Mouse (Mus musculus) forebrain, embryonic 12.5 days (tissue): Measurements from ENCODE around the gene Hoxb5. TPM values are rescaled to one million over a fixed set of nuclear protein-coding genes. Genes with fewer than 3 reads are reported as not detected.
A peak's percentile ranks its signal among the peaks of the same experiment; 100 is the strongest.

Source experiments
- ATAC-seq: fragments of 200-750 bp; cut with Nextera tagmentation; 2 replicates; pipeline ENCODE4 v1.8.0; 2017; ENCODE audit warnings: moderate TSS enrichment; ENCODE audit not compliant: low FRiP score
- H3K27ac ChIP-seq: fragments of 300-500 bp; sonication (generic); 2 replicates; pipeline ENCODE4 v1.5.1; 2016; ENCODE audit warnings: mild to moderate bottlenecking
- H3K27me3 ChIP-seq: fragments of 300-500 bp; sonication (generic); 2 replicates; pipeline ENCODE4 v1.6.1; 2016; ENCODE audit warnings: mild to moderate bottlenecking
- H3K36me3 ChIP-seq: fragments of 300-500 bp; sonication (generic); replicated peaks from 2 replicates; pipeline ENCODE4 v1.6.1; 2016; ENCODE audit warnings: mild to moderate bottlenecking
- H3K4me1 ChIP-seq: fragments of 300-500 bp; sonication (generic); 2 replicates; pipeline ENCODE4 v1.6.1; 2016
- H3K4me2 ChIP-seq: fragments of 300-500 bp; sonication (generic); 2 replicates; pipeline ENCODE4 v1.6.1; 2016; ENCODE audit warnings: mild to moderate bottlenecking, moderate library complexity
- H3K4me3 ChIP-seq: fragments of 300-500 bp; sonication (generic); replicated peaks from 2 replicates; pipeline ENCODE4 v1.5.1; 2016; ENCODE audit warnings: mild to moderate bottlenecking
- H3K9ac ChIP-seq: fragments of 300-500 bp; sonication (generic); 2 replicates; pipeline ENCODE4 v1.6.1; 2016; ENCODE audit warnings: mild to moderate bottlenecking
- H3K9me3 ChIP-seq: fragments of 300-500 bp; sonication (generic); 2 replicates; pipeline ENCODE4 v1.6.1; 2016
- WGBS: fragments of 180-500 bp; shearing (Covaris S2); methylation state at CpG from one replicate; pipeline ENCODE4 v1.1.7; 2016; 5-methylcytosine and 5-hydroxymethylcytosine counted together
- polyA plus RNA-seq: library from polyadenylated mRNA; unstranded; fragments of >200 nt; fragmentation: Nextera tagmentation; extraction: Ambion mirVana; gene quantifications from 2 replicates; pipeline ENCODE4 v1.2.1, GENCODE M21; 2016

Hoxb5 gene
- polyA plus RNA-seq, 1 experiment from 2014 or later, result not detected

DNA sequence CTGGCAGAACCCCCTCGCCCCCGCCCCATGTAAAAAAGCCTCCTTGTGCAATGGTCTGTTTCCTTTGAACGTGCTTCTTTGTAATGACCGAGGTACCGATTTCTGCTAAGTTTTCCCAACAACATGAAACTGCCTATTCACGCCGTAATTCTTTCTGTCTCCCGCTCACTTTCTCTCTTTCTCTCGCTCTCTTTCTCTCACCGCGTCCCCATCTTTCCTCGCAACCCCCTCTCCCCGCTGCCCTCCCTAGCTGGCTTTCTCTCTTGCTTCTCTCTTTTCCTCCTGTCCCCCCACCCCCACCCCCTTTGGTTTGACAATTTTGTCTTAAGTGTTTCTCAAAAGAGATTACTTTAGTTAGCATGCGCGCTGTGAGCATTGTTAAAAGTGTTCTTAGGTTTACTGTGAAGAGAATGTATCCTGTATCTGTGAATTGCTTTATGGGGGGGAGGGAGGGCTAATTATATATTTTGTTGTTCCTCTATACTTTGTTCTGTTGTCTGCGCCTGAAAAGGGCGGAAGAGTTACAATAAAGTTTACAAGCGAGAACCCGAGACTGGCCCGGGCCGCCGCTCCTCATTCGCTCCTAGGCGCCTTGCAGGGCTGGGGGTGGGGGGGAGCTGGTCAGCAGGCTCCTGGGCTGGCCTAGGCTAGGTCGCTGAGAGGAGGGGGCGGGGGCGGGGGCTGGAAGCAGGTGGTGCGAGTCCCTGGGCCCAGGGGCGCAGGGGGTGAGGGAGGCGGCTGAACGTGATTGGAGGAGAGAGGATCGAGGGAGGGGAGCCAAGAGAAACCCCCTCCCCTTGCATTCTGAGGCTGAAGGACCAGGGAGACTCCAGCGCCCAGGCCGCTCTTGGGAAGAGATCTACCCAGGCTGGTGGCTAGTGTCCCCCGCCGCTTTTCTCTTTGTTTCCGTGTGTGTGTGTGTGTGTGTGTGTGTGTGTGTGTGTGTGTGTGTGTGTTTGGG, 18.1 kb upstream of the Hoxb5 start:
- no peak for ATAC-seq
- under 1% methylated on average over 36 of the region's 37 CpGs for WGBS
- Histone ChIP-seq H3K9me3 (no peaks in the 10 kb centered on the region), H3K9ac (no peak overlapping the region), H3K27ac (no peak overlapping the region), H3K4me2 (peak overlapping the region; percentile 38; the same call in 1 of the 2 replicates), H3K4me1 (peaks cover 14% of the 10 kb centered on the region; the same call in 1 of the 2 replicates), H3K4me3 (no peak overlapping the region; the same call in 1 of the 2 replicates), H3K36me3 (no peaks in the 10 kb centered on the region), H3K27me3 (peaks cover 99% of the 10 kb centered on the region)

DNA sequence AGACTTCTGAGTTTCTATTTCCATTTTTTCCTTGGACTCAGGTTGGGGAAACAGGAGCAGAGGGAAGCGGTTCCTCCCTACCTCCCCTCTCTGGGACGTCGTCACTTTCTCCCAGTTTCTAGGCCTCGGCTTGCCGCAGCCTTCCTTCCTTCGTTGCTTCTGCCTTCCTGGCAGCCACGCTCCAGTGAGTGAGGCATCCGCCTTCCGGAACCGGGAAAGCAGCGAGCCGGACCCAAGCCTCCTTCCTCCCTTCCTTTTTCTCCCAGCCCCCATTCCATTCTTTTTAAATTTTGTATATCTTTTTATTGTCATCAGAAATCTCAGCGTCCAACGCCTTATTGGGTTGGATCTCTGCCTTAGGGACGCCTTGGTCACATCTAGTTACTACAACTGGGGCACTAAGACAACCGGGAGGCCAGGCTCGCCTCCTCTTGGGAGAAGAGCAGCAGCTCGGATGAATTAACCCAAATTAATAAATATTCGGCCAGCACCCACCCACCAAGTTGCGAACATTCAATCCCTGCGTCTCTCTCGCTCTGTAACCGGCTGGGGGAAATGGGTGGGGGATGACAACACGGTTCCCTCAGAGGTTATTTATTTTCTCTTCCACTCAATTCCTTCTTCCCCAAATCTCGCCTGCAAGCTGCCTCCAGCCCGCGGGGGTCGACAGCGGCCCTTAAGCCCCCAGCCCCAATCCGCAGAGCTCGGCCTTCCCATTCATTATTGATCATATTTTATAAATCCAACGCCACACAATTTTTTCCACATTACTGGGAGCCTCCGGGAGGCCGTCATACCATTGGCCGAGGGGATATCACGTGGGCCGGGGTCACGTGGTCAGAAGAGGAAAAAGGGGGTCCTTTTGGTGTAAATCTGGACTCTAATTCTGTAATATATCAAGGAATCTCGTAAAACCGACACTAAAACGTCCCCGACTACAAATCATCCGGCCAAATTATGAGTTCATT, 17.1 kb upstream of the Hoxb5 start, which contains the start of gene Hoxb7:
Gene Hoxb7, plus strand, starts transcription at position 853 of the 968 bp plus-strand sequence.
- peak within 1 kb of the TSS; percentile 11; the same call in 1 of the 2 replicates for H3K4me2 ChIP-seq
- H3K9ac ChIP-seq, result no peak within 1 kb of the TSS
- H3K9me3 ChIP-seq, result no peaks in the 10 kb centered on the region
- no peak for ATAC-seq
- H3K4me1 ChIP-seq, result peaks cover 14% of the 10 kb centered on the region; the same call in 1 of the 2 replicates
- no peak within 1 kb of the TSS for H3K27ac ChIP-seq
- H3K27me3 ChIP-seq, result peaks cover 99% of the 10 kb centered on the region
- peak within 1 kb of the TSS; percentile 15; the same call in 1 of the 2 replicates for H3K4me3 ChIP-seq
- H3K36me3 ChIP-seq, result no peaks in the 10 kb centered on the region
- WGBS, result 1% methylated on average over 43 of the region's 43 CpGs

DNA sequence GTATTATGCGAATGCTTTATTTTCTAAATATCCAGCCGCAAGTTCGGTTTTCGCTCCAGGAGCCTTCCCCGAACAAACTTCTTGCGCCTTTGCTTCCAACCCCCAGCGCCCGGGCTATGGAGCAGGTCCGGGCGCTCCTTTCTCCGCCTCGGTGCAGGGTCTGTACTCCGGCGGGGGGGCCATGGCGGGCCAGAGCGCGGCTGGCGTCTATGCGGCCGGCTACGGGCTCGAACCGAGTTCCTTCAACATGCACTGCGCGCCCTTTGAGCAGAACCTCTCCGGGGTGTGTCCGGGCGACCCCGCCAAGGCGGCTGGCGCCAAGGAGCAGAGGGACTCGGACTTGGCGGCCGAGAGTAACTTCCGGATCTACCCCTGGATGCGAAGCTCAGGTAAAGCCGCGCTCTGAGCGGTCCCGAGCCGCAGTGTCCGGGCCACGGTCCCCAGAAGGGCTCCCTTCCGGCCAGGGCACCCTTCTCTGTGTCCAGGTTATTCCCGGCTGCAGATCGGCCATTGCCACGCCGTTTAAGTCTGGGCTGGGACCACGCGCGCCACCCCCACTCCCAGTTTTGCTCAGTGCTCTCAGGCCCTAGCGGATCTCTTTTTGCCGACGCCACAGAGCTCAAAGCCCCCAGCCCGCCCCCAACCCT, 16.3 kb upstream of the Hoxb5 start:
- H3K36me3 ChIP-seq, result no peaks in the 10 kb centered on the region
- H3K4me1 ChIP-seq, result peaks cover 14% of the 10 kb centered on the region; the same call in 1 of the 2 replicates
- no peak overlapping the region for H3K9ac ChIP-seq
- under 1% methylated on average over 55 of the region's 55 CpGs for WGBS
- no peak overlapping the region for H3K27ac ChIP-seq
- peaks cover 97% of the 10 kb centered on the region for H3K27me3 ChIP-seq
- H3K9me3 ChIP-seq, result no peaks in the 10 kb centered on the region
- H3K4me3 ChIP-seq, result peak overlapping the region; percentile 15; the same call in 1 of the 2 replicates
- peak overlapping the region; percentile 11; the same call in 1 of the 2 replicates for H3K4me2 ChIP-seq
- no peak for ATAC-seq

DNA sequence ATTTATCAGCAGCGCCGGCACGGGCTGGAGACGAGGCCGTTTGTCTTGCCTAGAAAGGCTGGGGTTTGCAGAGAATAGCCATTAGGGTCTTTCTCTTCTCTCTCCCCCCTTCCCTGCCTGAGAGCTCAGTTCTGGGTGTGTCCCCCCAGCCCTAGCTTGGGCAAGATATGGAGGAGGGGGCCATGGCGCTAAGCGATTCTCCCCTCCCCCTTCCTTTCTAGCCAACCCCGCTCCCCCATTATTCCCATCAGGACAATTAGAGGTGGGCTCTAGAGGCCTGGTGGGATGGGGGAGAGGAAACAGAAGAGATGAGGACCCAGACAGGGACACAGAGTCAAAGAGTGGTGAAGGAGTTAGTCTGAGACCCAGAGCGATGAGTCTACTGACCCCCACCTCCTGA, 15.7 kb upstream of the Hoxb5 start:
- H3K9ac ChIP-seq, result no peak overlapping the region
- under 1% methylated on average over 9 of the region's 9 CpGs for WGBS
- ATAC-seq, result no peak
- no peaks in the 10 kb centered on the region for H3K36me3 ChIP-seq
- H3K4me3 ChIP-seq, result no peak overlapping the region
- H3K4me2 ChIP-seq, result no peak overlapping the region
- no peaks in the 10 kb centered on the region for H3K9me3 ChIP-seq
- H3K27ac ChIP-seq, result no peak overlapping the region
- peaks cover 97% of the 10 kb centered on the region for H3K27me3 ChIP-seq
- peaks cover 14% of the 10 kb centered on the region; the same call in 1 of the 2 replicates for H3K4me1 ChIP-seq

DNA sequence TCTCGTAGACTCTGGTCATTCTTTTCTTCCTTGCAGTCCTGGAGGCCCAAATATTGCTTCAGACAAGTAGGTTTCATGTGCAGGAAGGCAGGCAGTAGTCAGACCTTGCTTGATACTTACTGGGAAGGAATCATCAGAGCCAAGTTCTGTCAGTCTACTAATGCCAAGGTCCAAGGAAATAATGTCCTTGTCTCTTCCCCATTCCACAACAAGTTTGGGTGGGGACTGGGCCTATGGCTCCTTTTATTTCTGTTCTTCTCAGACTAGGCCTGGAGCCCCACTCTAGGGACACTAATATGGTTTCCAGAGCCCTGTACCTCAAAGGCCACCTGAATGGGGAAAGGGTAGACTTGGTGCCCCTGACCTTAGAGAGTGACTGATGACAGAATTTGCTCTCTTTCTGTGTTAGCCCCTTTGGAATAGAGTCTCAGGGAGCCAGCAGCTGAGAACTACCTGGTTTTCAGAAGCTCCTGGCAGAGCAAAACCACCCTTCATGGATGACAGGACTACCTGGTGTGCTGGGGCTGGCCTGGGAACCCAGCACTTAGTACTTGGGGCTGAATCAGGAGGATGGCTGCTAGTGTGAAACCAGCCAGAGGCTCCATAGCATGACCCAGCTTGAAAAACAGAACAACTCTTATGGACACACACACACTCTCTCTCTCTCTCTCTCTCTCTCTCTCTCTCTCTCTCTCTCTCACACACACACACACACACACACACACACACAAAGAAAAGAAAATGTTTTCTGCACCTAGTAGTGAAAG, 14.5 kb upstream of the Hoxb5 start:
- Histone ChIP-seq H3K4me3 (no peak overlapping the region), H3K9ac (no peak overlapping the region), H3K4me2 (no peak overlapping the region), H3K4me1 (peaks cover 14% of the 10 kb centered on the region; the same call in 1 of the 2 replicates), H3K9me3 (no peaks in the 10 kb centered on the region), H3K27me3 (peaks cover 97% of the 10 kb centered on the region), H3K27ac (no peak overlapping the region), H3K36me3 (no peaks in the 10 kb centered on the region)
- WGBS, result 11% methylated on average over 1 of the region's 1 CpGs
- no peak for ATAC-seq

DNA sequence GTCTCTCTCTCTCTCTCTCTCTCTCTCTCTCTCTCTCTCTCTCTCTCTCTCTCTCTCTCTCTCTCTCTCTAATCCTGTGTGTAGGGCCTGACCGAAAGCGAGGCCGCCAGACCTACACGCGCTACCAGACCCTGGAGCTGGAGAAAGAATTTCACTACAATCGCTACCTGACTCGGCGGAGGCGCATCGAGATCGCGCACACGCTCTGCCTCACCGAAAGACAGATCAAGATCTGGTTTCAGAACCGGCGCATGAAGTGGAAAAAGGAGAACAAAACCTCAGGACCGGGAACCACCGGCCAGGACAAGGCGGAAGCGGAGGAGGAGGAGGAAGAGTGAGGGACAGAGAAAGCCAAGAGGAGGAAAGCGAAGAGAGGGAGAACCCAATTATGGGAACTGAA, 13.8 kb upstream of the Hoxb5 start:
- under 1% methylated on average over 21 of the region's 21 CpGs for WGBS
- Histone ChIP-seq H3K4me1 (peaks cover 9% of the 10 kb centered on the region; the same call in 1 of the 2 replicates), H3K27ac (no peak overlapping the region), H3K4me2 (no peak overlapping the region), H3K9ac (no peak overlapping the region), H3K36me3 (no peaks in the 10 kb centered on the region), H3K27me3 (peaks cover 97% of the 10 kb centered on the region), H3K9me3 (no peaks in the 10 kb centered on the region), H3K4me3 (no peak overlapping the region)
- no peak for ATAC-seq

DNA sequence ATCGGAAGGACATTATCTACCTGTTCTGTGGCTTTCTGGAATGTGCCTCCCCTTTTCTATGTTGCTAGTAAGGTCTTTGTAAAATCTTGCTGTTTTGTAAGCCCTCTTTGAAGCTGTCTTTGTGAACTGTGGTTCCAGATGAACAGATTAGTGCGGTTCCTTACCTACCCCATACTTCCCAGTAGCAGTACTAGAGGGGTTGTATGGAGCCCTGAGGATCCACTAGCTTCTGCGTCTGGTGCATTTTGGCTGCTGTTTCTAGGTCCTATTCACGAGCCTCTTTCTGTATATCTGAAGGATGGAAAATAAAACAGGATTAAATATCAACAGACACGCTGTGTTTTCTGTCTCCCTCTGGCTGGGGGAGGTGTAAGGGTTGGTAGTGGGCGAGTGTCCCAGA, 13.3 kb upstream of the Hoxb5 start:
- peaks cover 4% of the 10 kb centered on the region; the same call in 1 of the 2 replicates for H3K4me1 ChIP-seq
- ATAC-seq, result no peak
- H3K27me3 ChIP-seq, result peaks cover 97% of the 10 kb centered on the region
- no peak overlapping the region for H3K4me2 ChIP-seq
- no peak overlapping the region for H3K27ac ChIP-seq
- WGBS, result 4% methylated on average over 6 of the region's 6 CpGs
- no peaks in the 10 kb centered on the region for H3K9me3 ChIP-seq
- no peak overlapping the region for H3K4me3 ChIP-seq
- no peaks in the 10 kb centered on the region for H3K36me3 ChIP-seq
- no peak overlapping the region for H3K9ac ChIP-seq

DNA sequence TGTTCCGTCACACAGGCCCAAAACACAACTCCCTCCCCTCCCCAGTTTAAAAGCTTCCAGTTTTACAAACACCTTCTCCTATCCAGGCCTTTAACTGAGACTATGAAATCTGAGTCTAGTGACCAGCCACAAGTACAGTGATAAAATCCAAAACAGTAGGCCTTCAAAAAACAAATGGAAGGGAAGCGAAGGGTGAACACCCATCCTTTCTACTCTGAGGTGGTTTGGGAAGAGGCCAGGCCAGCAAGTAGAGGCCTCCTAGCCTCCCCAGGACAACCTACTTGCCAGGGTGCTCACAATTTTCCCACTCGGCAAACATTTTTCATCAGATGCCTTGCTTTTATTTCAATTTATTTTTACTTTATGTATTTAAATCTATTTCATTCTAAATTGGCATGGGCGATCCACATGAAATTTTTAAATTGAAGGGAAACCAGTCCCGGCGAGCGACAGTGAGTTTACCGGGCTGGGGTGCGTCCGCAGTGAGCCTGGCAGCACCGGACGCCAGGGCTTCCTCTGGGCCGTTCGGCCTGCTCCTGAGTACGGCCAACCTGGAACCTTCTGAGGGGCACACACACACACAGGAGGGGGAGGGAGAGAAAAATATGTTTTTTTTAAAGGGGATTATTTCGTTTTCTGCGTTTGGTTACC, 12.3 kb upstream of the Hoxb5 start:
- Histone ChIP-seq H3K9ac (no peak overlapping the region), H3K27me3 (peaks cover 97% of the 10 kb centered on the region), H3K4me2 (no peak overlapping the region), H3K27ac (no peak overlapping the region), H3K9me3 (no peaks in the 10 kb centered on the region), H3K4me1 (peaks cover 3% of the 10 kb centered on the region; the same call in 1 of the 2 replicates), H3K36me3 (no peaks in the 10 kb centered on the region), H3K4me3 (no peak overlapping the region)
- WGBS, result 2% methylated on average over 17 of the region's 17 CpGs
- no peak for ATAC-seq

DNA sequence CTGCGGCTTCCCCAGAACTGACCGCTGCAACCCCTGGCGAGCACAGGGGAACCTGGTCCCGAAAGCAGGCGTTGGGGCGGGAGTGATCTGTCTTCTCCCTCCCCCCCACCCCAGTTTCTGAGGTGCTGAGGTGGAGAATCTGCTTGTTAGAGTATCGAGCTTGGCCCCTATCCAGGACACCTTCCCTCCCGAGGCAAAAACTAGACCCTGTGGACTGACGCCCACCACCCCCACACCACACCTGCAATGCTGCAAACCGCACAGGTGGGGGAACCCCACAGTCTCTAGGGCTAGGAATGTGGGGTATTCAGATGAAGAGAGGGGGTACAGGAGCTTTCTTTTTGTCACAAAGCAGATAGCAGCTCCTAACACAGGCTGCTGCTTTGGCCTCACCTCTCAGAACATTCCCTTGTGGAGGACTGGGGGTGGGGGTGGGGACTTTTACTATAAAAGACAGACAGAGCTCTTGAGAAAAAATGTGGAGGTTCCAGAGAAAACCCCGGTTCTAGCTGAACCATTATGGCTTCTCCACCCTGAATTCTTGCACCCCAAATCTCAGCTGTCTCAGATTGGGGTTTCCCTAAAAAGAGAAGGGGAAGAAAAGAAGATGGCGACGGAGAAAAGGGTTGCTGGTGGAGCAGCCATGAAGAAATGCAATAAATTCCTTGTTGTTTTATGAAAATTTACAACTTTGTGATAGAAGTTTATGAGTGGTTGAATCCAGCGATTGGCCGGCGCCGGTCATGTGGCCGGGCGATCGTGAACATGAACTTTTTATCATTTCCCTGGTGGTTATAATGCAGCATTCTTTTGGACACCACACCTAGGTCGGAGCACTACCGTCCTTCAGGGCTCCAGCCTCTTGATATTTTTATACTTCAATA, 11.2 kb upstream of the Hoxb5 start, which contains the start of gene Hoxb6:
Gene Hoxb6, plus strand, starts transcription at position 796 of the 884 bp plus-strand sequence.
- H3K9me3 ChIP-seq, result no peaks in the 10 kb centered on the region
- H3K4me2 ChIP-seq, result no peak within 1 kb of the TSS
- H3K9ac ChIP-seq, result no peak within 1 kb of the TSS
- WGBS, result under 1% methylated on average over 22 of the region's 22 CpGs
- H3K27ac ChIP-seq, result no peak within 1 kb of the TSS
- H3K27me3 ChIP-seq, result peaks cover 97% of the 10 kb centered on the region
- ATAC-seq, result no peak
- H3K36me3 ChIP-seq, result no peaks in the 10 kb centered on the region
- H3K4me1 ChIP-seq, result no peaks in the 10 kb centered on the region
- H3K4me3 ChIP-seq, result no peak within 1 kb of the TSS
